Mouse (Mus musculus) olfactory bulb, adult 2 months (tissue): Measurements from ENCODE around the gene Gna15.

Source experiments
- CTCF ChIP-seq: fragments of 200-500 bp; IDR thresholded peaks from 2 replicates; pipeline ENCODE4 v1.5.1; 2012; ENCODE audit warnings: low read depth, mild to moderate bottlenecking, low read length, moderate library complexity; ENCODE audit not compliant: insufficient read depth
- POLR2A ChIP-seq: fragments of 200-500 bp; IDR thresholded peaks from 2 replicates; pipeline ENCODE4 v1.6.1; 2012; ENCODE audit warnings: mild to moderate bottlenecking, low read depth, low read length, moderate library complexity; ENCODE audit not compliant: insufficient read depth

- TF ChIP-seq POLR2A (no peak), CTCF (no peak)
These were observed 71.1 kb downstream of the Gna15 start for GRCm38 (mm10) chr10:81452947-81453288.
